18 mouse cellular contexts compared by ENCODE assay signal in genomic region chrX:162599666-162600065, GRCm38 (mm10).
"Had no signal": no experiment of that assay in that cellular context is flagged by ENCODE, and none has a peak within 500 bp of the region (broad histone marks: within the 10 kb centered on the region; RNA-seq: fewer than 3 reads in every experiment).

No protein-coding gene starts in this region.

- ATAC-seq: liver, postnatal 0 days; lung, postnatal 0 days; midbrain, embryonic 15.5 days had no signal

- H3K4me1 ChIP-seq: liver, embryonic 13.5 days; liver, embryonic 15.5 days; lung, embryonic 15.5 days; megakaryocyte, embryonic 14.5 days; midbrain, embryonic 12.5 days; midbrain, embryonic 15.5 days; stomach, embryonic 15.5 days had no signal

- H3K27me3 ChIP-seq: liver, embryonic 13.5 days; liver, embryonic 15.5 days; lung, embryonic 15.5 days; megakaryocyte, embryonic 14.5 days; midbrain, embryonic 15.5 days; stomach, embryonic 15.5 days had no signal

- DNase-seq: liver, embryonic 13.5 days; liver, postnatal 0 days; lung, adult 2 months; lung, postnatal 14 days; lung, postnatal 36 days; right cerebral cortex, postnatal 14 days; thymus, adult 2 months; thymus, postnatal 25 days; thymus, postnatal 4 days had no signal

- H3K27ac ChIP-seq: liver, embryonic 13.5 days; liver, embryonic 15.5 days; lung, embryonic 15.5 days; macrophage; midbrain, embryonic 12.5 days; midbrain, embryonic 15.5 days; stomach, embryonic 15.5 days; stomach, postnatal 0 days had no signal

- H3K9me3 ChIP-seq: liver, embryonic 13.5 days; liver, embryonic 15.5 days; lung, embryonic 15.5 days; midbrain, embryonic 12.5 days; midbrain, embryonic 15.5 days; stomach, embryonic 15.5 days had no signal

- H3K9ac ChIP-seq: liver, embryonic 13.5 days; liver, embryonic 15.5 days; liver, postnatal 0 days; lung, embryonic 15.5 days; midbrain, embryonic 12.5 days; midbrain, embryonic 15.5 days; stomach, embryonic 15.5 days had no signal

- H3K4me3 ChIP-seq: liver, embryonic 13.5 days; liver, embryonic 15.5 days; lung, embryonic 15.5 days; megakaryocyte, embryonic 14.5 days; midbrain, embryonic 12.5 days; midbrain, embryonic 15.5 days; stomach, embryonic 15.5 days had no signal

- H3K4me2 ChIP-seq: liver, embryonic 13.5 days; liver, embryonic 15.5 days; lung, embryonic 15.5 days; midbrain, embryonic 12.5 days; midbrain, embryonic 15.5 days; stomach, embryonic 15.5 days had no signal

- H3K36me3 ChIP-seq: liver, embryonic 13.5 days; liver, embryonic 15.5 days; lung, embryonic 15.5 days; midbrain, embryonic 12.5 days; midbrain, embryonic 15.5 days; stomach, embryonic 15.5 days had no signal
